Mouse (Mus musculus) left cerebral cortex, postnatal 4 days (tissue): ENCODE measurements around the gene Mrpl3. TPM values are rescaled to one million over a fixed set of nuclear protein-coding genes. Genes with fewer than 3 reads are reported as not detected.
"Not testable (repeated sequence)": the region's sequence is repeated elsewhere in the genome, so short reads cannot be mapped to it uniquely, and the experiment has no call there.

Source experiments
- DNase-seq: peaks from one replicate; pipeline ENCODE4 v3.0.0-alpha.2; 2022
- intact Hi-C: fragments of 180-260 bp; cut with DNase I; formaldehyde crosslinking; loops from one replicate; pipeline ENCODE4 v1.15.1; 2025
- total RNA-seq, 2 experiments: library from RNA; stranded (reverse); gene quantifications; 2 replicates each; pipeline ENCODE4 v1.2.3; 2021

Gene Mrpl3
- total RNA-seq, 2 experiments from 2014 or later, result 73.7 to 76.5 TPM

GRCm38 (mm10) chr9:105125206-105125605, 72.2 kb downstream of the Mrpl3 start:
- intact Hi-C loops, DNase-seq: not testable (repeated sequence)

Other genes starting within 250 kb of the Mrpl3 start
- gene Nudt16, start 78.6 kb downstream of the Mrpl3 start, total RNA-seq, result 10 to 100 TPM; 20.4 to 21.4 TPM
- not detected for gene 1700080E11Rik, start 91.9 kb downstream of the Mrpl3 start, total RNA-seq